Mouse (Mus musculus) myocyte (in vitro differentiated cells): ENCODE data around the gene Olfr578. TPM values are rescaled to one million over a fixed set of nuclear protein-coding genes. Genes with fewer than 3 reads are reported as not detected.

Source experiments
- H3K27me3 ChIP-seq: one replicate; pipeline ENCODE4 v1.6.1; 2011; ENCODE audit not compliant: control insufficient read depth, insufficient read depth, insufficient read length
- H3K36me3 ChIP-seq: one replicate; pipeline ENCODE4 v1.6.1; 2011; ENCODE audit not compliant: control insufficient read depth, insufficient read depth
- H3K4me2 ChIP-seq: one replicate; pipeline ENCODE4 v1.6.1; 2011; ENCODE audit warnings: low read depth, control low read depth
- H3K4me3 ChIP-seq: one replicate; pipeline ENCODE4 v1.5.1; 2011; ENCODE audit warnings: mild to moderate bottlenecking, control low read depth, moderate library complexity
- H3K79me2 ChIP-seq: one replicate; pipeline ENCODE4 v1.6.1; 2011; ENCODE audit not compliant: control insufficient read depth, insufficient read depth
- H3ac ChIP-seq: one replicate; pipeline ENCODE4 v1.6.1; 2011; ENCODE audit not compliant: control insufficient read depth, insufficient read length
- CEBPB ChIP-seq: IDR thresholded peaks from 2 replicates; pipeline ENCODE4 v1.6.1; 2011; ENCODE audit warnings: mild to moderate bottlenecking, moderate library complexity; ENCODE audit not compliant: poor library complexity, insufficient read depth, severe bottlenecking
- E2F4 ChIP-seq: IDR thresholded peaks from one replicate; pipeline ENCODE4 v1.6.1; 2011; ENCODE audit warnings: mild to moderate bottlenecking, control low read depth, moderate library complexity; ENCODE audit not compliant: insufficient read depth
- MAX ChIP-seq: IDR thresholded peaks from one replicate; pipeline ENCODE4 v1.6.1; 2011; ENCODE audit warnings: low read depth, mild to moderate bottlenecking, control low read depth
- MYOD1 ChIP-seq, 3 experiments: IDR thresholded peaks; one replicate each; pipeline ENCODE4 v1.6.1; 2011; ENCODE audit warnings: control low read depth in 2 of 3, low read depth in 2 of 3, mild to moderate bottlenecking in 2 of 3, moderate library complexity in 1 of 3; ENCODE audit not compliant: insufficient read length in 2 of 3, control insufficient read depth in 1 of 3
- MYOG ChIP-seq, 3 experiments: IDR thresholded peaks; one replicate each; pipeline ENCODE4 v1.6.1; 2011; ENCODE audit warnings: control low read depth in 2 of 3, low read depth in 2 of 3, mild to moderate bottlenecking in 2 of 3; ENCODE audit not compliant: insufficient read length in 2 of 3, control insufficient read depth in 1 of 3, insufficient read depth in 1 of 3
- POLR2A ChIP-seq: IDR thresholded peaks from one replicate; pipeline ENCODE4 v1.6.1; 2011; ENCODE audit warnings: low read depth, mild to moderate bottlenecking, control low read depth, moderate library complexity; ENCODE audit not compliant: insufficient read length
- POLR2AphosphoS2 ChIP-seq: IDR thresholded peaks from one replicate; pipeline ENCODE4 v1.6.1; 2011; ENCODE audit warnings: low read depth, control low read depth; ENCODE audit not compliant: insufficient read length
- REST ChIP-seq: IDR thresholded peaks from one replicate; pipeline ENCODE4 v1.6.1; 2011; ENCODE audit warnings: mild to moderate bottlenecking, control low read depth, moderate library complexity; ENCODE audit not compliant: insufficient read depth, insufficient read length
- SRF ChIP-seq: IDR thresholded peaks from one replicate; pipeline ENCODE4 v1.6.1; 2011; ENCODE audit warnings: low read depth; ENCODE audit not compliant: control insufficient read depth, insufficient read length
- TCF12 ChIP-seq: IDR thresholded peaks from one replicate; pipeline ENCODE4 v1.6.1; 2011; ENCODE audit warnings: mild to moderate bottlenecking, control low read depth; ENCODE audit not compliant: poor library complexity, insufficient read depth, severe bottlenecking
- TCF3 ChIP-seq: IDR thresholded peaks from one replicate; pipeline ENCODE4 v1.6.1; 2011; ENCODE audit warnings: low read depth, control low read depth; ENCODE audit not compliant: insufficient read length
- USF1 ChIP-seq: IDR thresholded peaks from one replicate; pipeline ENCODE4 v1.6.1; 2011; ENCODE audit warnings: low read depth, mild to moderate bottlenecking, control low read depth, moderate library complexity
- polyA plus RNA-seq: library from polyadenylated mRNA; unstranded; fragments of >200 nt; fragmentation: generic; extraction: Trizol; gene quantifications from one replicate; pipeline ENCODE4 v1.2.1, GENCODE M21; 2012; ENCODE audit warnings: missing spikeins

The Olfr578 gene
- polyA plus RNA-seq = not detected

DNA sequence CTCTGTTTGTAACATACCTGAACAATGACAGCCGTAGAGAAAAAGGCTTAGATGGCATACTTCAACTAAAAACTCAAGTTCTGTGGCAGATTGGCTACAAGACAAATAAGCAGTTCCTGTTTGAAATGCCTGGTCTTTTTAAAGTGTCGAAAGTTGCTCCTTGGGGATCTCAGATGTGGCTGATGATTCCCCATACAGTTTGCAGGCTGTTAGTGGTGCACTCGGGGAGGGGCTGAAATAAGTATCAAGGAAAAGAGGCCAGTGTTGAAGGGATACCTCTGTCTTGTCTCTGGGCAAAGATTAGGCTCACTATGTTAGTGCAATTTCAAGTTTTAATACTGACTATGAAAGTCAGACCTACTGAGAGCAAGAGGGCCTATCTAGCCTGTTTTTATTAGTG, at the start of gene Olfr578:
Gene Olfr578, minus strand, starts transcription at position 101 of the 400 bp plus-strand sequence.
- Histone ChIP-seq H3K36me3 (no peaks in the 10 kb centered on the region), H3K79me2 (no peaks in the 10 kb centered on the region), H3K27me3 (no peaks in the 10 kb centered on the region), H3K4me3 (no peak within 1 kb of the TSS), H3K4me2 (no peak within 1 kb of the TSS), H3ac (no peak within 1 kb of the TSS)
- TF ChIP-seq MYOD1 (IDR thresholded peaks at IDR 0.05; ENCODE audit: control insufficient read depth in 1 of 3, insufficient read length in 2 of 3, low read depth in 2 of 3) (no peak), REST (no peak), TCF12 (no peak), E2F4 (no peak)

DNA sequence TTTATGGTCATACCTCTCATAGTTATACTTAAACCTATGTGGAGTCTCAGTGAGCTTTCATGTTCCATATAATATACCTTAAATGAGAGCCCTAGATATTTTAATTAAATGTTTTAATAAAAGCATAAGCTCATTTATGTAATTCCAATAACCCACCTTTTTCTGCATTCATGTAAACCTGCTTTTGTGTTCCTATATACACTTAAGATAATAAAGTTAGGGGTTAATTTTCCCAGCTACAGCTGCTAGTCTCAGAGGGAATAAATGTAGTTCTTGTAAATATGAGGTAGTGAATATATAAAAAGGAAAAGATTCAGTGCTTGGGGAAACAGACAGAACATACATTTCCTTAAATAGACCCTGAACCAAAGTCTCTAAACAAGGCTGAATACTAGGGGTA, 48.6 kb upstream of the Olfr578 start, which contains the start of gene Olfr582:
Gene Olfr582, plus strand, starts transcription at position 301 of the 400 bp plus-strand sequence.
- no peak within 1 kb of the TSS for H3K4me2 ChIP-seq
- no peak within 1 kb of the TSS for H3K4me3 ChIP-seq
- no peak within 1 kb of the TSS for H3ac ChIP-seq
- TF ChIP-seq TCF3 = no peak
- no peaks in the 10 kb centered on the region for H3K36me3 ChIP-seq
- no peaks in the 10 kb centered on the region for H3K79me2 ChIP-seq
- H3K27me3 ChIP-seq = no peaks in the 10 kb centered on the region

DNA sequence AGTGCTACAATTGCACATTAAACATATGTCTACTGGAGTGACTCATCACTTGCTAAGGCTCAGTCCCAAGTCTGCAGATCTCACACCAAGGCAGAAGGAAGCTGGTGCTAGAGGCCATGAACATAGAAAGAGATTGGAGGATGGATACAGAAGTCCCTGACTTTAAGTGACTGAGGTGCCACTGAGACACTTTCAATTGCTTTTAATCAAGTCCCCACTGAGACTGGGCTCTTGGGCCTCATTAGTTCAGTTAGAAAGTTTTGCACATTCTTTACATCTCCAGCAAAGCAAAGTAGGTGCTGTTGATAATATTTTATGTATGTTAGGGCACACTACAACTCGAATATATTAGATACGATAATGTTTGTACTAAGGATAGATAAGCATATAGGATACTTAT, 13.3 kb downstream of the Olfr578 start, which contains the start of gene Olfr577:
Gene Olfr577, minus strand, starts transcription at position 101 of the 400 bp plus-strand sequence.
- Histone ChIP-seq H3K79me2 (no peaks in the 10 kb centered on the region), H3ac (no peak within 1 kb of the TSS), H3K4me2 (no peak within 1 kb of the TSS), H3K36me3 (no peaks in the 10 kb centered on the region), H3K4me3 (no peak within 1 kb of the TSS), H3K27me3 (no peaks in the 10 kb centered on the region)
- TF ChIP-seq TCF3 (no peak), POLR2AphosphoS2 (no peak), CEBPB (no peak), MYOD1 (IDR thresholded peaks at IDR 0.05; ENCODE audit: control insufficient read depth in 1 of 3, insufficient read length in 2 of 3, low read depth in 2 of 3) (no peak), POLR2A (no peak), TCF12 (no peak), REST (no peak), USF1 (no peak), SRF (no peak), MYOG (IDR thresholded peaks at IDR 0.05; ENCODE audit: control insufficient read depth in 1 of 3, insufficient read depth in 1 of 3, insufficient read length in 2 of 3, low read depth in 2 of 3) (no peak), E2F4 (no peak), MAX (no peak)

DNA sequence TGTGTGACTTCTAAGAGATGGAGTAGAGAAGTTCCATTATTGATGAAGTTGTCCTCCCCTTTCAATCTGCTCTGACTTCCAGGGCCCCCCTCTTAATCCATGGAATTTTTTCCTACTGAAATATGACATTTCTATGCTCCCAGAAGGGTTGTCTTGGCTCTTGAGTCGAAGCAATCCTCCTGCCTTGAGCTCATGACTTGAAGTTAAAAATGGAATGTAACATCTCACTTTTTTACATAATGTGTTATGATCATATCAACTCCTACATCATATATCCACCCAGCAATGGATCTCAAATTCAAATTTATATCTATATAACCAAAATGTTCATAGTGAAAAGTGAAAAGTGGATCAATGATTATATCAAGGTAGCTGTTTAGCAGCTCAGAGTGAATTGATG, 14.7 kb downstream of the Olfr578 start:
- no peaks in the 10 kb centered on the region for H3K27me3 ChIP-seq
- H3K36me3 ChIP-seq = no peaks in the 10 kb centered on the region
- H3K4me3 ChIP-seq = no peak overlapping the region
- no peak overlapping the region for H3ac ChIP-seq
- TF ChIP-seq E2F4 (no peak), POLR2AphosphoS2 (no peak), REST (no peak)
- no peak overlapping the region for H3K4me2 ChIP-seq
- no peaks in the 10 kb centered on the region for H3K79me2 ChIP-seq

DNA sequence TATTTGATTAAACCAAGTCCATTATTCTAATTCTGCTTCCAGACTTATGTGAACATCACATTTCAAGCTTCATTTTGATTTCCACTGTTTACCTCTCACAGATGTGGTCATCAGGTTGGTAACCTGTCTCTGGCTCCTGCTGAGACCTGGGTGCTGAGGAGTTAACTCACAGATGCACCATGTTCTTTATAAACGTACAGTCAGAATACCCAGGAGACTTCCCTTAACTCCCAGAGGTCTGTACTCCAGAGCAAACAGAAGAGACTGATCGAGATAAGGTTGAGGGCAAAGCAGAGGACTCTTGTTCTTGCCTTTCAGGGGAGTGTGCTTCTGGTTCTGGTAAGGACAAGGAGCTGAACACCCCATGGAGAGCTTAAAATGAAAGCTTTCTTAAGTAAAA, 26.8 kb downstream of the Olfr578 start, which contains the start of gene Olfr576:
Gene Olfr576, plus strand, starts transcription at position 301 of the 400 bp plus-strand sequence.
- H3K36me3 ChIP-seq = no peaks in the 10 kb centered on the region
- H3K4me3 ChIP-seq = no peak within 1 kb of the TSS
- no peaks in the 10 kb centered on the region for H3K79me2 ChIP-seq
- TF ChIP-seq MYOD1 (IDR thresholded peaks at IDR 0.05; ENCODE audit: control insufficient read depth in 1 of 3, insufficient read length in 2 of 3, low read depth in 2 of 3) (no peak), E2F4 (no peak), POLR2AphosphoS2 (no peak), USF1 (no peak), REST (no peak), SRF (no peak), POLR2A (no peak), TCF12 (no peak), CEBPB (no peak)
- H3ac ChIP-seq = no peak within 1 kb of the TSS
- no peak within 1 kb of the TSS for H3K4me2 ChIP-seq
- no peaks in the 10 kb centered on the region for H3K27me3 ChIP-seq

DNA sequence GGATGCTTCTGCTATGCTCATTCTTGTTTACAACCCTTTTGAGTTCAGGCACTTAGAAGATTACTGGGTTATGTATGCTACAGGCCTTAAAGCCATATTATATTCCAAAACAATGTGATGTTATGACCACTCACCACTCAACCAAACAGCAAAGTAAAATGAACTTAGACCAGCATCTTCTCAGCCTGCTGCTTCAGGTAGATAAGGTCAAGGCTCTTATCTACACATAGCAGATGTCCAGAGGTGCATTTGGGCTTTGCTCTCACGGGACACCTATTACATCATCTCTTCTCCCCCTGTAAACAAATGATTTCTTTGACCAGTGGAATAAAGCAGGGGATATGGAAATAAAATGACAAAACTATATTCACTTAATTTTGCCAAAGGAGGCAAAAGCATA, 30.5 kb downstream of the Olfr578 start, which contains the start of gene Olfr575:
Gene Olfr575, minus strand, starts transcription at position 183 of the 400 bp plus-strand sequence.
- no peaks in the 10 kb centered on the region for H3K27me3 ChIP-seq
- TF ChIP-seq TCF3 = no peak
- no peak for TF ChIP-seq REST
- TF ChIP-seq E2F4 = no peak
- no peak for TF ChIP-seq CEBPB
- no peak for TF ChIP-seq USF1
- TF ChIP-seq POLR2A = no peak
- no peak for TF ChIP-seq MYOD1 (IDR thresholded peaks at IDR 0.05; ENCODE audit: control insufficient read depth in 1 of 3, insufficient read length in 2 of 3, low read depth in 2 of 3)
- TF ChIP-seq TCF12 = no peak
- TF ChIP-seq POLR2AphosphoS2 = no peak
- TF ChIP-seq MYOG (IDR thresholded peaks at IDR 0.05; ENCODE audit: control insufficient read depth in 1 of 3, insufficient read depth in 1 of 3, insufficient read length in 2 of 3, low read depth in 2 of 3) = no peak
- TF ChIP-seq SRF = no peak
- no peak within 1 kb of the TSS for H3K4me2 ChIP-seq

More for the DNA sequence above, 30.5 kb downstream of the Olfr578 start, which contains the start of gene Olfr575:
- Histone ChIP-seq H3K79me2 (no peaks in the 10 kb centered on the region), H3ac (no peak within 1 kb of the TSS), H3K4me3 (no peak within 1 kb of the TSS), H3K36me3 (no peaks in the 10 kb centered on the region)
